Mouse (Mus musculus) heart, embryonic 13.5 days (tissue): ENCODE measurements around the gene Fdxr. TPM values are rescaled to one million over a fixed set of nuclear protein-coding genes. Genes with fewer than 3 reads are reported as not detected.

Experiments
- ATAC-seq: fragments of 200-750 bp; cut with Nextera tagmentation; 2 replicates; pipeline ENCODE4 v1.8.0; 2017; ENCODE audit warnings: moderate TSS enrichment; ENCODE audit not compliant: insufficient number of reproducible peaks, low FRiP score, low TSS enrichment; ENCODE audit errors: extremely low read depth
- H3K27ac ChIP-seq: fragments of 300-500 bp; sonication (generic); replicated peaks from 2 replicates; pipeline ENCODE4 v1.5.1; 2015; ENCODE audit warnings: moderate library complexity, mild to moderate bottlenecking, inconsistent platforms
- H3K27me3 ChIP-seq: fragments of 300-500 bp; sonication (generic); replicated peaks from 2 replicates; pipeline ENCODE4 v1.6.1; 2015; ENCODE audit warnings: mild to moderate bottlenecking, inconsistent platforms
- H3K36me3 ChIP-seq: fragments of 300-500 bp; sonication (generic); 2 replicates; pipeline ENCODE4 v1.6.1; 2015; ENCODE audit warnings: mild to moderate bottlenecking, inconsistent platforms
- H3K4me1 ChIP-seq: fragments of 300-500 bp; sonication (generic); 2 replicates; pipeline ENCODE4 v1.6.1; 2015; ENCODE audit warnings: inconsistent platforms
- H3K4me2 ChIP-seq: fragments of 300-500 bp; sonication (generic); 2 replicates; pipeline ENCODE4 v1.6.1; 2015; ENCODE audit warnings: inconsistent platforms, mild to moderate bottlenecking, moderate library complexity
- H3K4me3 ChIP-seq: fragments of 300-500 bp; sonication (generic); 2 replicates; pipeline ENCODE4 v1.5.1; 2015; ENCODE audit warnings: moderate library complexity, mild to moderate bottlenecking, inconsistent platforms
- H3K9ac ChIP-seq: fragments of 300-500 bp; sonication (generic); 2 replicates; pipeline ENCODE4 v1.6.1; 2015; ENCODE audit warnings: inconsistent platforms, mild to moderate bottlenecking, moderate library complexity
- H3K9me3 ChIP-seq: fragments of 300-500 bp; sonication (generic); 2 replicates; pipeline ENCODE4 v1.6.1; 2016; ENCODE audit warnings: inconsistent platforms
- WGBS: fragments of 180-500 bp; shearing (Covaris S2); methylation state at CpG from one replicate; pipeline ENCODE4 v1.1.7; 2015; ENCODE audit warnings: mixed read lengths; 5-methylcytosine and 5-hydroxymethylcytosine counted together
- polyA plus RNA-seq: library from polyadenylated mRNA; unstranded; fragments of >200 nt; fragmentation: Nextera tagmentation; extraction: Ambion mirVana; gene quantifications from 2 replicates; pipeline ENCODE4 v1.2.1, GENCODE M21; 2015

Fdxr gene
- polyA plus RNA-seq, 1 experiment from 2014 or later: 9.5 TPM

DNA sequence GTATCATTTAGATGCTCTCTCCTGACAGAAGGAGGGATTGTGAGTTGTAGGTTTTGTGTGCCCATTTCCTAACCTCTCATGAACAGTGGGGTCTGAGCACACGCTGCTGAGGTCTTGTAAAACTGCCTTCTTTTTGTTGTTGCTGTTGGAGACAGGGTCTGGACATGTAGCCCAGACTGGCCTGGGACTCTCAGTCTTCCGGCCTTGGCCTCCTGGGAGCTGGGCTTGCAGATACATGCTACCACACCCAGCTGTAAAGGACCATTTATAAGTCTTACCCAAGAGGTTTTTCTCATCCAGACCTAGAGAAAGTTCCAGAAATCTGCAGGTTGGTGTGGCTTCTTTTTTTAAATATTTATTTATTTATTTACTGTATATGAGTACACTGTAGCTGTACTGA lies 11.5 kb upstream of the Fdxr start:
- 80% methylated on average over 2 of the region's 2 CpGs for WGBS
- no peak for ATAC-seq
- H3K36me3 ChIP-seq: no peaks in the 10 kb centered on the region
- H3K9me3 ChIP-seq: no peaks in the 10 kb centered on the region
- H3K27ac ChIP-seq: no peak overlapping the region
- no peak overlapping the region for H3K4me2 ChIP-seq
- H3K27me3 ChIP-seq: no peaks in the 10 kb centered on the region; the same call in 1 of the 2 replicates
- peaks cover 21% of the 10 kb centered on the region for H3K4me1 ChIP-seq
- H3K4me3 ChIP-seq: no peak overlapping the region
- H3K9ac ChIP-seq: no peak overlapping the region

DNA sequence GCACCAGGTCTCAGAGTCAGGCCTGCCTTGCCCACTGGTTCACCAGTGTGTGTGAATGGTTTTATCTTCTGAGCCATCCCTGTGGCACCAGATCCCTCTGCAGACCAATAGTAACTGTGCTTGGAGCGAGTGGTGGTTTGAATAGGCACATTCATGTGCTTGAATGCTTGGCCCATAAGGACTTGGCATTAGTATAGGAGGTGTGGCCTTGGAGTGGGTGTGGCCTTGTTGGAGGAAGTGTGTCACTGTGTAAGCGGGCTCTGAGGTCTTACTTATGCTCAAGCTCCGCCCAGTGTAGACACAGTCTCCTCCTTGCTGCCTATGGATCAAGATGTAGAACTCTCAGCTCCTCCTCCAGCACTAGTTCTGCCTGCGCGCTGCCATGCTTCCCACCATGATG lies 10.5 kb upstream of the Fdxr start:
- H3K27me3 ChIP-seq: no peaks in the 10 kb centered on the region; the same call in 1 of the 2 replicates
- no peak overlapping the region for H3K9ac ChIP-seq
- no peak overlapping the region for H3K4me2 ChIP-seq
- no peak overlapping the region for H3K4me3 ChIP-seq
- ATAC-seq: no peak
- H3K27ac ChIP-seq: no peak overlapping the region
- H3K36me3 ChIP-seq: no peaks in the 10 kb centered on the region
- WGBS: 82% methylated on average over 5 of the region's 5 CpGs
- H3K9me3 ChIP-seq: no peaks in the 10 kb centered on the region
- peaks cover 20% of the 10 kb centered on the region; the same call in 1 of the 2 replicates for H3K4me1 ChIP-seq

DNA sequence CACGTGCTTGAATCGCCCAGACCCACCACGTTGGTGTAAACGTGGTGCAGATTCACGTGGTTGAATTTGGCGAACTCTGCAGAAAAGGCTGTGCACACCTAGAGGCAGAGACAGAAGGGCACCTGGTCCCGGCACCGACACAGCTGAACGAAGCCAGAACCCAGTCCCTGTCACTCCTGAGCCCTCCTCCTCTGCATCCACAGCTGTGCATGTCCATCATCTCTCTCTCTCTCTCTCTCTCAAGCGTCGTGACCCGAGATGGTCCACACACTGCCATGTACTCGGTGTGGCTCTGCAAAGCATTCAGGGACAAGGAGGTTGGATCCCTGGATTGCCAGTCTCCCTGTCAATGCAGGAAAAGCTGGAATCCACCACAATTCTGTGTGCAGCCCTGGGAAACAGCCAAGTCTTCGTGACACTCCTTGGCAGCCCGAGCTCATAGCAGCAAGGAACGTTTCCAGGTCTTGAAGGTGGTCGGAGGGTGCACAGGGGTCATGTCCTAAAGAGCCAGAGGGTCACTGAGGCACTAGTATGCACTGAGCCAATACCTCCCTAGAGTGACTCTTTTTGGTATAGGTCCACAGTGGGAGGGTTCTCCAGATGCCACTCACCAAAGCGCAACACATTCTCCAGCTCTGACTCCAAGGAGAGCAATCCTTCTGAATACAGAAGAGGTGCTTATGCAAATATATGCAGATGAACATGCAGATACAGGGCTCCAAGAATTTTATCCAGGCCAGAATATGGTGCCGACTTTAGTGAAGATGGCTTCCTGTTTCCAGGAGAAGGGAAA lies 9.5 kb upstream of the Fdxr start:
- no peaks in the 10 kb centered on the region for H3K36me3 ChIP-seq
- H3K27ac ChIP-seq: no peak overlapping the region
- H3K4me3 ChIP-seq: no peak overlapping the region
- H3K9me3 ChIP-seq: no peaks in the 10 kb centered on the region
- H3K4me1 ChIP-seq: peaks cover 21% of the 10 kb centered on the region; the same call in 1 of the 2 replicates
- ATAC-seq: no peak
- H3K4me2 ChIP-seq: no peak overlapping the region
- no peak overlapping the region for H3K9ac ChIP-seq
- 66% methylated on average over 19 of the region's 19 CpGs for WGBS
- H3K27me3 ChIP-seq: no peaks in the 10 kb centered on the region; the same call in 1 of the 2 replicates

DNA sequence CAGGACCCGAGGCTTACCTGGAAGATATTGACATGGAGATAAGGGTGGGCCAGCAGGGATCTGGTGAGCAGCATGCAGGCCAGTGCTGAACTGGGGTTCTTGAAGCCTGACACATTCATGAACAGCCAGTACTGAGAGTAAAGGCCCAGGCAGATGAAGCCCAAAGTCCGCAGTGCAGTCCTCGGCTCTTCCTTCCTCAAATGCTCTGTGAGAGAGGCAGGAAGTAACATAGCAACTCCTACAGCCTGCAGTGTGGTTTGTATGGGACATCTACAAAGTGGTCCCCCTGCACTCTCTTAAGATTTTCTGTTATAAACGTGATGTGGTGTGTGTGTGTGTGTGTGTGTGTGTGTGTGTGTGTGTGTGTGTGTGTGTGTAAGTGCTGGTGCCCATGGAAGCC lies 8.4 kb upstream of the Fdxr start:
- no peak overlapping the region for H3K27ac ChIP-seq
- no peak overlapping the region for H3K4me2 ChIP-seq
- H3K36me3 ChIP-seq: no peaks in the 10 kb centered on the region
- no peaks in the 10 kb centered on the region for H3K9me3 ChIP-seq
- WGBS: 45% methylated on average over 4 of the region's 4 CpGs
- no peak for ATAC-seq
- no peak overlapping the region for H3K4me3 ChIP-seq
- no peak overlapping the region for H3K9ac ChIP-seq
- H3K27me3 ChIP-seq: no peaks in the 10 kb centered on the region; the same call in 1 of the 2 replicates
- H3K4me1 ChIP-seq: peaks cover 16% of the 10 kb centered on the region; the same call in 1 of the 2 replicates

DNA sequence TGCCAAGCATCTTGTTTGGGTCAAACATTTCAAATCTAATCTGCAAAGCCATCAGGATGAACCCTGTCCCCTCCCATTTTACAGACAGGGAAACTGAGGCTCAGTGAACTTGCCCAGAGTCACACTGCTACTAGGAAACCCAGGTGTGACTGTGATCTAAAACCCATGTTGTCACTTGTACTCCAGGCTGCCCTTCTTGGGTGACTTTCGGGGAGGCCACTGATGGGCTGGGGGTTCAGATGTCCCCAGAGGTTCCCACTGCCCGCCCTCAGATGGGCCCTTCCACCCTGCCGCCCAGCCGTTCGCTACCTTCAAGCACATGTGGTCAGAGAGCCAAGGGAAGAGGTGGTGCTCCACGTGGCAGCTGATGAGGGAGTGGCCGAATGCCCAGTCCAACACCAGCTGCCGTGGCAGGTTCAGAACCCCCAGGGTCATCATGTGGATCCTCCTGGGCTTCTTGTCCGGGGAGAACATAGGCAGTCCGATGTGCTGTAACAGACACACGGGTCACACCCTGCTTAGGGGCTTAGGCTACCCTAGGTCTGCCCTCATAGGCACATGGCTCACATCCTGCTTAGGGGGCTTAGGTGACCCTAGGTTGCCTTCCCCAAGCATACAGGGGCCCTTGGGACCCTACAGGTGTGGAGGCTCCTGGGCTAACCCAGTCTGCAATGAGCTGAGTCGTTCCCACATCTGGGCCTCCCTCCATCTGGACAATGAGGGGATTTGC lies 7.2 kb upstream of the Fdxr start:
- H3K4me2 ChIP-seq: no peak overlapping the region
- no peaks in the 10 kb centered on the region; the same call in 1 of the 2 replicates for H3K27me3 ChIP-seq
- H3K9ac ChIP-seq: no peak overlapping the region
- H3K4me3 ChIP-seq: no peak overlapping the region
- H3K4me1 ChIP-seq: peaks cover 13% of the 10 kb centered on the region; the same call in 1 of the 2 replicates
- ATAC-seq: no peak
- no peak overlapping the region for H3K27ac ChIP-seq
- H3K36me3 ChIP-seq: no peaks in the 10 kb centered on the region
- no peaks in the 10 kb centered on the region for H3K9me3 ChIP-seq
- WGBS: 79% methylated on average over 12 of the region's 12 CpGs

DNA sequence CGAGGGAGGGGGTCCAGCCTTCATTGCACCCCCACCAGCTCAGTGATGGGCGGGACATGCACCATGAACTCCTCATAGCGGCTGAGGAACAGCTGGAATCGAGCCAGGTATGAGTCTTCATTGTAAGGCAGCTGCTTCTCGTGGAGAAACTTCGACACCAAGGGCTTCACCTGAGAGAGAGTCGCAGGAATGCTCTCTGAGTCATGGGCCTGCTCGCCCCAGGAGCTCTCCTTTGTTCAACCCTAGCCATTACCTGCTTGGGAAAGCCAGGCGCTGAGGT lies 6.6 kb upstream of the Fdxr start:
- no peaks in the 10 kb centered on the region for H3K9me3 ChIP-seq
- peaks cover 13% of the 10 kb centered on the region; the same call in 1 of the 2 replicates for H3K4me1 ChIP-seq
- WGBS: 62% methylated on average over 9 of the region's 9 CpGs
- no peak overlapping the region for H3K9ac ChIP-seq
- no peak for ATAC-seq
- H3K27me3 ChIP-seq: no peaks in the 10 kb centered on the region; the same call in 1 of the 2 replicates
- no peaks in the 10 kb centered on the region for H3K36me3 ChIP-seq
- no peak overlapping the region for H3K4me2 ChIP-seq
- H3K4me3 ChIP-seq: no peak overlapping the region
- 0 out of 2 replicates have a peak overlapping the region, but pooled peaks have one; percentile 12 for H3K27ac ChIP-seq

DNA sequence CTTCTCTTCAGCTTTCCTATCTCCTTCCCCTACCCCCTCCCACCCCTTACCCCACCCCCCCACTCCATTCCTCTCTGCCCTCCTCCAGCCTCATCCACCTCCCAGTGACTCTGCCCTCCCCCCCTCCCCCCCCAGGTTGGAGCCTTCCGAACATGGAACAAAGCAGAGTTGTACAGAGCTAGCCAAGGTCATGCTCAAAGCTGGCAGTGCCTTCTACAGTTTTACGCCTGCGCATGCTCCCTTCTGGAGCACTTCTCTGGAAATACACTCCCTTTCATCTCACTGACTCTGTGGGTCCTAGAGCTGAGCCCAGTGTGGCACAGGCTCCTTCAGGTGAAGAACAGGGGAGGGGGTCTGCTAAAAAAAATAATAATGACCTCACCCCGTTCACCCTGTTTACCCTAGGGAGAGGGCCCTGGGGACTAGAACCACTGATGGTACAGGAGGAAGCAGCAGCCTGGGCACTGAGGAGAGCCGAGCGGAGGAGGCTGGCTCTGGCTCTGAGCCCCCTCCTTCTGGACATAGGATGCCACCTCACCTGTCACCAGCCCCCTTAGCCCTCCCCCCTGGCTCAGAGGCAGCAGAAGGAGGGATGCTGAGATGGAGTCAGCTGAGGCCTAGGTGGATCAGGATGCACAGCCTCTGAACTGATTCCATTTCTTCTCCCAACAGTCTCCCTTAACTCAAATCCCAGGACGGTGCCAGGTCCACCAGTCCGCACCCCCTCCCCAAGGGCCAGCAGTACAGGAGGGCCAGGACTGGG lies 6.1 kb upstream of the Fdxr start:
- H3K27me3 ChIP-seq: no peaks in the 10 kb centered on the region; the same call in 1 of the 2 replicates
- no peak overlapping the region for H3K9ac ChIP-seq
- H3K36me3 ChIP-seq: no peaks in the 10 kb centered on the region
- H3K9me3 ChIP-seq: no peaks in the 10 kb centered on the region
- peaks cover 17% of the 10 kb centered on the region for H3K4me1 ChIP-seq
- no peak overlapping the region for H3K4me2 ChIP-seq
- H3K4me3 ChIP-seq: no peak overlapping the region
- no peak for ATAC-seq
- WGBS: 76% methylated on average over 8 of the region's 8 CpGs
- H3K27ac ChIP-seq: 0 out of 2 replicates have a peak overlapping the region, but pooled peaks have one; percentile 12

DNA sequence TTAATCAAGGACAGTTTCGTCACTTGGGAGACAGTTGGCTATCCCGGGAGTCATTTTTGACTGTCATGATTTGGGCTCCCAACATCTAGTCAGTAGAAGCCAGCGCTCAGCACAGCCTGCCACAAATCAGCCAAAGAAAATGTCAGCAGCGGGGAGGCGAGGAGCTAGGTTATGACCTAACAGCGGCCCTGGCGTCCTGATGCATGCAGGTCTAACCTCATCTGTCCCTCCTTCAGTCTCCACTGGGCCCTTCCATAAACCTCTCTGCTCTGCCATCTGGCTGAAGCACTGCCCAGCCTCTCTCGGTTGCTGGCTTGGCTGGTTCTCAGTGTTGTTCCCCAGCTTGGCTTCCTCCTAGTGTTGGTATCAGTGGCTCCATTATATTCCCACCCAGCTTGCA lies 5.4 kb upstream of the Fdxr start:
- no peak overlapping the region for H3K4me3 ChIP-seq
- H3K4me2 ChIP-seq: no peak overlapping the region
- H3K9me3 ChIP-seq: no peaks in the 10 kb centered on the region
- H3K9ac ChIP-seq: no peak overlapping the region
- no peaks in the 10 kb centered on the region for H3K36me3 ChIP-seq
- no peak for ATAC-seq
- 58% methylated on average over 8 of the region's 8 CpGs for WGBS
- H3K27ac ChIP-seq: no peak overlapping the region
- peaks cover 21% of the 10 kb centered on the region for H3K4me1 ChIP-seq
- no peaks in the 10 kb centered on the region; the same call in 1 of the 2 replicates for H3K27me3 ChIP-seq

DNA sequence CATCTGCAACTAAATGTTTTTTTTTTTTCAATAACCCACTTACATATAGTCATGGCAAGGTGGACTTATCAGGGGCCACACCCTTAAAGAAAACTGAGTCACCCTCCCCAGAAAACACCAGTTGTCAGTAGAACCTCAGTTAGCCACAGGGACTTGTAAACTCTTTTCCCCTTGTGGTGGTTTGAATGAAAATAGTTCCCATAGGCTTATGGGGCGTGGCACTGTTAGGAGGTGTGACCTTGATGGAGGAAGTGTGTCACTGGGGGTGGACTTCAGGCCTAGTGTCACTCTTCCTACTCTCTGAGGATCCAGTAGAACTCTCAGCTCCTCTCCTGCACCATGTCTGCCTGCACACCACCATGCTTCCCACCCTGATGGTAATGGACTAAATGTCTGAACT lies 2.9 kb upstream of the Fdxr start:
- no peak overlapping the region for H3K4me3 ChIP-seq
- no peak overlapping the region for H3K4me2 ChIP-seq
- H3K9ac ChIP-seq: no peak overlapping the region
- ATAC-seq: no peak
- H3K4me1 ChIP-seq: peaks cover 34% of the 10 kb centered on the region
- H3K9me3 ChIP-seq: no peaks in the 10 kb centered on the region
- H3K27me3 ChIP-seq: no peaks in the 10 kb centered on the region
- 53% methylated on average over 1 of the region's 1 CpGs for WGBS
- no peak overlapping the region for H3K27ac ChIP-seq
- no peaks in the 10 kb centered on the region for H3K36me3 ChIP-seq

DNA sequence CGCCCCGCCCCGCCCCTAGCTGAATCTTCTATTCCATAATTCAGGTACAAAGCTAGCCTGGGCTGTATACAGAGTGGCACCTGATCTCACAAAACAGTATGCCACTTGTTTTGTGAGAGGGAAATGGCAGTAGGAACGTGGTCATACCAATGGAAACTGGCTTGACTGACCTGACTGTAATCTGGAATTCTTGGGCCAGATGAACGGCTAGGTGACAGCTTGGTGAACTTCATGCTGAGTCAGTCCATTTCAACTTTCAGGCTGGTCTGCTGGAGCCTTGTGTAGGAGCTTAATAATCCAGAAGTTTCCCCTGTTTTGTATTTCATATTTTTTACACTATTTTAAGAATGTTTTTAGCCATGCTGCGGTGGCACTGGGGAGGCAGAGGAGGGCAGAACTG lies 1.3 kb upstream of the Fdxr start:
- Histone ChIP-seq H3K9ac (peak overlapping the region; percentile 83), H3K4me2 (peak overlapping the region; percentile 80), H3K36me3 (no peaks in the 10 kb centered on the region), H3K4me1 (peaks cover 32% of the 10 kb centered on the region), H3K27me3 (no peaks in the 10 kb centered on the region), H3K27ac (no peak overlapping the region), H3K4me3 (peak overlapping the region; percentile 70), H3K9me3 (no peaks in the 10 kb centered on the region)
- WGBS: 58% methylated on average over 6 of the region's 6 CpGs
- ATAC-seq: no peak

DNA sequence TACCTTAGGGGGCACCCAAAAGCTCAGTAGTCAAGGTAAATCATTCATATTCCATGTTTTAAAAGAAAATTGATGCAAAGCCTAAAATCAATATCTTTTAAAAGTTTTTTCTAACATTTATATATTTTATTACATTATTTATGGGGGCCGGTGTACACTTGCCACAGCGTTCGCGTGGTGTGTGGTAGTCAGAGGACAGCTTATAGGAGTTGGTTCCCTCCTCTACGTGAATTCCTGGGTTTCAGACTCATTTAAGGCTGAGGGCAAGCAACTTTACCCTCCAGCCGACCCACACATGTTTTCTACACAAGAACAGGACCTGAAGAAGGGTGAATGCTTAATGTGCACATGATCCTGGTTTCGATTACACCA lies 740 bp upstream of the Fdxr start:
- WGBS: 20% methylated on average over 7 of the region's 7 CpGs
- ATAC-seq: no peak
- peak overlapping the region; percentile 80 for H3K4me2 ChIP-seq
- H3K27ac ChIP-seq: peak overlapping the region; percentile 87
- H3K36me3 ChIP-seq: no peaks in the 10 kb centered on the region
- peak overlapping the region; percentile 83 for H3K9ac ChIP-seq
- peaks cover 28% of the 10 kb centered on the region for H3K4me1 ChIP-seq
- H3K9me3 ChIP-seq: no peaks in the 10 kb centered on the region
- peak overlapping the region; percentile 70 for H3K4me3 ChIP-seq
- peaks cover 1% of the 10 kb centered on the region; the same call in 1 of the 2 replicates for H3K27me3 ChIP-seq
